Mouse (Mus musculus) olfactory bulb, adult 2 months (tissue): Measurements from ENCODE around the gene Trim9.

ENCODE experiments used
- CTCF ChIP-seq: fragments of 200-500 bp; IDR thresholded peaks from 2 replicates; pipeline ENCODE4 v1.5.1; 2012; ENCODE audit warnings: low read depth, mild to moderate bottlenecking, low read length, moderate library complexity; ENCODE audit not compliant: insufficient read depth
- POLR2A ChIP-seq: fragments of 200-500 bp; IDR thresholded peaks from 2 replicates; pipeline ENCODE4 v1.6.1; 2012; ENCODE audit warnings: mild to moderate bottlenecking, low read depth, low read length, moderate library complexity; ENCODE audit not compliant: insufficient read depth

- TF ChIP-seq CTCF (no peak), POLR2A (no peak)
Observed at GRCm38 (mm10) chr12:70208214-70208613, 139.2 kb downstream of the Trim9 start.
